In genomic region chr10:5548651-5549050, GRCm38 (mm10) we compare ENCODE assay signal across 15 mouse cellular contexts. TPM values are rescaled to one million over a fixed set of nuclear protein-coding genes. Genes with fewer than 3 reads are reported as not detected.
A peak's percentile ranks its signal among the peaks of the same experiment; 100 is the strongest.
DNase-seq lines count a peak whose midpoint lies in the region; ATAC-seq and TF ChIP-seq lines count a peak whose summit lies in the region.
"Had no signal": no experiment of that assay in that cellular context is flagged by ENCODE, and none has a peak within 500 bp of the region (broad histone marks: within the 10 kb centered on the region; RNA-seq: fewer than 3 reads in every experiment).

No protein-coding gene starts in this region.

- no peak overlapping the region for H3K27ac ChIP-seq in hindbrain, embryonic 15.5 days (replicated peaks)
- H3K27ac ChIP-seq in hindbrain, embryonic 11.5 days (ENCODE audit: low read depth, low read length): no peak overlapping the region
- H3K27ac ChIP-seq in testis, adult 2 months (ENCODE audit: control insufficient read depth, insufficient read depth, low read depth, low read length): peak overlapping the region; percentile 8; the same call in 1 of the 2 replicates
- H3K27ac ChIP-seq: heart, embryonic 13.5 days; limb, embryonic 13.5 days had no signal

- H3K4me2 ChIP-seq in hindbrain, embryonic 15.5 days: peak overlapping the region; percentile 34
- H3K4me2 ChIP-seq in hindbrain, embryonic 11.5 days (replicated peaks; ENCODE audit: low read depth, low read length): no peak overlapping the region
- H3K4me2 ChIP-seq: heart, embryonic 13.5 days; limb, embryonic 13.5 days had no signal

- no peak overlapping the region for H3K9ac ChIP-seq in hindbrain, embryonic 15.5 days
- H3K9ac ChIP-seq in hindbrain, embryonic 11.5 days (ENCODE audit: low read depth, low read length): no peak overlapping the region
- H3K9ac ChIP-seq: heart, embryonic 13.5 days; limb, embryonic 13.5 days had no signal

- H3K27me3 ChIP-seq in hindbrain, embryonic 15.5 days: no peaks in the 10 kb centered on the region
- peaks cover 2% of the 10 kb centered on the region for H3K27me3 ChIP-seq in hindbrain, embryonic 11.5 days (ENCODE audit: control insufficient read depth, insufficient read depth, low read length)
- H3K27me3 ChIP-seq in testis, adult 2 months (ENCODE audit: control insufficient read depth, insufficient read depth, low read length): no peaks in the 10 kb centered on the region
- H3K27me3 ChIP-seq: CH12.LX had no signal

- peaks cover 18% of the 10 kb centered on the region for H3K4me1 ChIP-seq in hindbrain, embryonic 15.5 days (replicated peaks)
- H3K4me1 ChIP-seq in hindbrain, embryonic 11.5 days (replicated peaks; ENCODE audit: control insufficient read depth, insufficient read depth, low read length): peaks cover 3% of the 10 kb centered on the region; the same call in 1 of the 2 replicates
- peaks cover 7% of the 10 kb centered on the region for H3K4me1 ChIP-seq in testis, adult 2 months (ENCODE audit: control insufficient read depth, insufficient read depth, low read length)

- WGBS in hindbrain, embryonic 15.5 days: 93% methylated on average over 2 of the region's 2 CpGs
- WGBS in hindbrain, embryonic 11.5 days: 93% methylated on average over 2 of the region's 2 CpGs

- H3K4me3 ChIP-seq in hindbrain, embryonic 15.5 days: no peak overlapping the region
- H3K4me3 ChIP-seq in hindbrain, embryonic 11.5 days (ENCODE audit: low read depth, low read length): no peak overlapping the region
- no peak overlapping the region for H3K4me3 ChIP-seq in testis, adult 2 months (ENCODE audit: control insufficient read depth, low read depth, low read length)
- H3K4me3 ChIP-seq: heart, embryonic 13.5 days; limb, embryonic 13.5 days had no signal

- no peak for ATAC-seq in hindbrain, embryonic 15.5 days (ENCODE audit: low FRiP score, low read depth)
- no peak for ATAC-seq in hindbrain, embryonic 11.5 days (ENCODE audit: low FRiP score)
- ATAC-seq in granulocyte monocyte progenitor cell, adult 5-6 weeks (replicated peaks; ENCODE audit: poor library complexity, severe bottlenecking): peak; percentile 33
- ATAC-seq: inflammation-experienced regulatory T-cells, adult 6 months had no signal

- no peak for TF ChIP-seq CTCF in testis, adult 2 months (IDR thresholded peaks at IDR 0.05; ENCODE audit: control insufficient read depth, insufficient read depth, insufficient replicate concordance, low read depth, low read length)

- no peaks in the 10 kb centered on the region for H3K9me3 ChIP-seq in hindbrain, embryonic 15.5 days
- no peaks in the 10 kb centered on the region for H3K9me3 ChIP-seq in hindbrain, embryonic 11.5 days (ENCODE audit: control insufficient read depth, low read length)
- H3K9me3 ChIP-seq: heart, embryonic 13.5 days; limb, embryonic 13.5 days had no signal

- no peak for DNase-seq in hindbrain, embryonic 11.5 days (ENCODE audit: low spot score)
- DNase-seq in testis, postnatal 14 days (ENCODE audit: low spot score): no peak
- DNase-seq in urinary bladder, postnatal 4 days (ENCODE audit: low spot score in 2 of 2): no peak
- DNase-seq in thymus, adult 18-20 months: no peak
- DNase-seq: embryo, embryonic 11 days; kidney, postnatal 10 days; layer of hippocampus, postnatal 36 days; thymus, postnatal 4 days had no signal

- no peak for TF ChIP-seq POLR2A in testis, adult 2 months (IDR thresholded peaks at IDR 0.05; ENCODE audit: control insufficient read depth, low read depth, low read length)

- no peaks in the 10 kb centered on the region for H3K36me3 ChIP-seq in hindbrain, embryonic 15.5 days
- H3K36me3 ChIP-seq in hindbrain, embryonic 11.5 days (ENCODE audit: control insufficient read depth, insufficient read depth, low read length): no peaks in the 10 kb centered on the region
- no peaks in the 10 kb centered on the region for H3K36me3 ChIP-seq in testis, adult 2 months (ENCODE audit: control insufficient read depth, insufficient read depth, low read length)
- H3K36me3 ChIP-seq: heart, embryonic 13.5 days; limb, embryonic 13.5 days had no signal

RNA-seq across cellular contexts. Expression of gene Syne1, which starts 2.6 kb away (rescaled TPM):
- polyA plus RNA-seq in hindbrain, embryonic 15.5 days (2015; fragmentation: Nextera tagmentation; extraction: Ambion mirVana): 15.2 and 18.5 TPM in 2 replicates
- polyA plus RNA-seq in hindbrain, embryonic 11.5 days (2014; fragmentation: Nextera tagmentation; extraction: Ambion mirVana): 4.5 and 6.3 TPM in 2 replicates
- polyA plus RNA-seq in testis, adult 2 months (2012; rRNA removed): 2.4 and 3.0 TPM in 2 replicates
- 13.2 and 23.7 TPM in 2 replicates for total RNA-seq in granulocyte monocyte progenitor cell, adult 5-6 weeks (2014; fragmentation: Nextera tagmentation)
- total RNA-seq in granulocyte monocyte progenitor cell, adult 5-6 weeks (2017): 27.4 and 30.7 TPM in 2 replicates

RNA-seq across cellular contexts. Expression of gene Myct1, which starts 44.9 kb away (rescaled TPM):
- 1.1 and 1.2 TPM in 2 replicates for polyA plus RNA-seq in hindbrain, embryonic 15.5 days (2015; fragmentation: Nextera tagmentation; extraction: Ambion mirVana)
- 2.0 and 2.7 TPM in 2 replicates for polyA plus RNA-seq in hindbrain, embryonic 11.5 days (2014; fragmentation: Nextera tagmentation; extraction: Ambion mirVana)
- polyA plus RNA-seq in testis, adult 2 months (2012; rRNA removed): 0.13 and 0.15 TPM in 2 replicates
- 2.1 and 5.4 TPM in 2 replicates for total RNA-seq in granulocyte monocyte progenitor cell, adult 5-6 weeks (2014; fragmentation: Nextera tagmentation)
- total RNA-seq in granulocyte monocyte progenitor cell, adult 5-6 weeks (2017): 1.1 and 1.4 TPM in 2 replicates
- total RNA-seq: CH12.LX had no signal
- polyA plus RNA-seq: inflammation-experienced regulatory T-cells, adult 6 months had no signal
